Mouse (Mus musculus) kidney, embryonic 16.5 days (tissue): ENCODE measurements at regions not wholly inside any gene's neighbourhood (a gene's known extent, or its start where the extent isn't known, plus 50 kb on each side); places are given as distances from the start of the nearest gene placed in this dataset.

ENCODE experiments used
- ATAC-seq: fragments of 200-750 bp; cut with Nextera tagmentation; 2 replicates; pipeline ENCODE4 v1.8.0; 2017; ENCODE audit warnings: moderate TSS enrichment; ENCODE audit not compliant: low FRiP score, low TSS enrichment
- H3K27ac ChIP-seq: fragments of 300-500 bp; sonication (generic); 2 replicates; pipeline ENCODE4 v1.5.1; 2014; ENCODE audit warnings: low read length
- H3K27me3 ChIP-seq: fragments of 300-500 bp; sonication (generic); 2 replicates; pipeline ENCODE4 v1.6.1; 2014; ENCODE audit warnings: low read length, control low read depth, mixed read lengths; ENCODE audit not compliant: insufficient read depth
- H3K36me3 ChIP-seq: fragments of 300-500 bp; sonication (generic); 2 replicates; pipeline ENCODE4 v1.6.1; 2014; ENCODE audit warnings: low read length, control low read depth, mixed read lengths; ENCODE audit not compliant: insufficient read depth
- H3K4me1 ChIP-seq: fragments of 300-500 bp; sonication (generic); 2 replicates; pipeline ENCODE4 v1.6.1; 2014; ENCODE audit warnings: low read length, control low read depth, mixed read lengths; ENCODE audit not compliant: insufficient read depth
- H3K4me2 ChIP-seq: fragments of 300-500 bp; sonication (generic); replicated peaks from 2 replicates; pipeline ENCODE4 v1.6.1; 2014; ENCODE audit warnings: low read depth, low read length
- H3K4me3 ChIP-seq: fragments of 300-500 bp; sonication (generic); 2 replicates; pipeline ENCODE4 v1.5.1; 2014; ENCODE audit warnings: mild to moderate bottlenecking, low read length
- H3K9ac ChIP-seq: fragments of 300-500 bp; sonication (generic); replicated peaks from 2 replicates; pipeline ENCODE4 v1.6.1; 2014; ENCODE audit warnings: low read length
- H3K9me3 ChIP-seq: fragments of 300-500 bp; sonication (generic); 2 replicates; pipeline ENCODE4 v1.6.1; 2016; ENCODE audit warnings: low read length, control low read depth
- WGBS: fragments of 180-500 bp; shearing (Covaris S2); extraction: QIAGEN DNeasy Blood & Tissue Kit; methylation state at CpG from one replicate; pipeline ENCODE4 v1.1.7; 2014; 5-methylcytosine and 5-hydroxymethylcytosine counted together

GRCm38 (mm10) chr2:171000165-171000564, 268.6 kb downstream of the Dok5 start:
- H3K9ac ChIP-seq, result no peak overlapping the region
- no peaks in the 10 kb centered on the region for H3K27me3 ChIP-seq
- H3K4me1 ChIP-seq, result no peaks in the 10 kb centered on the region
- H3K4me3 ChIP-seq, result no peak overlapping the region
- WGBS, result 87% methylated on average over 3 of the region's 3 CpGs
- H3K27ac ChIP-seq, result no peak overlapping the region
- ATAC-seq, result no peak
- H3K36me3 ChIP-seq, result no peaks in the 10 kb centered on the region
- H3K9me3 ChIP-seq, result no peaks in the 10 kb centered on the region
- H3K4me2 ChIP-seq, result no peak overlapping the region

DNA sequence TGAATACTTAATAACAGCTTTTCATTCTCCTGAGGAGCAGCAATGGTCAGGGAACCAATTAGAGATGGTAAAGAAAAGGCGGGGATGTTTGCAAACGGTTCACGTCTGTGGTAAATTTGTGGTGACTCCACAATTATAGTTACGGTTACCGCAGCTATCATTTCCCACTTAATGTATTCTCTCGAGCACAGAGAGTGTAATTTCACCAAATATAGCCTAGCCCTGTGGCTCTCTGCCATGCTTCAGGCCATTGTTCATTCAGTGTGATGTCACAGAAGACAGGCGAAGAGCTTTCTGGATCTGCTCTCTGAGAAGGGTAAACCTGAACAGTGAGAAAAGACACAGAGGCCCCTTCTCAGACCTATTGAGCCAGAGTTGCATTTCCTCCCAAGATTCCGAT, 296.9 kb downstream of the Dok5 start:
- H3K27me3 ChIP-seq, result no peaks in the 10 kb centered on the region
- H3K4me2 ChIP-seq, result no peak overlapping the region
- no peak overlapping the region for H3K9ac ChIP-seq
- no peaks in the 10 kb centered on the region for H3K9me3 ChIP-seq
- 88% methylated on average over 8 of the region's 8 CpGs for WGBS
- no peak overlapping the region for H3K4me3 ChIP-seq
- no peak for ATAC-seq
- H3K4me1 ChIP-seq, result no peaks in the 10 kb centered on the region
- no peak overlapping the region for H3K27ac ChIP-seq
- H3K36me3 ChIP-seq, result no peaks in the 10 kb centered on the region
